Mouse (Mus musculus): ENCODE measurements around the gene Inf2.

- TF ChIP-seq CTCF (IDR thresholded peaks at IDR 0.05; ENCODE audit: low read depth, low read length) (no peak), POLR2A (IDR thresholded peaks at IDR 0.05; ENCODE audit: borderline replicate concordance, low read depth, low read length) (no peak)
These were observed 18.4 kb upstream of the Inf2 start for GRCm38 (mm10) chr12:112570160-112570559.
